Mouse (Mus musculus) hindlimb bud, embryonic 11.5 days (tissue): ENCODE measurements at regions not wholly inside any gene's neighbourhood (a gene's known extent, or its start where the extent isn't known, plus 50 kb on each side); places are given as distances from the start of the nearest gene placed in this dataset.
"Not testable (repeated sequence)": the region's sequence is repeated elsewhere in the genome, so short reads cannot be mapped to it uniquely, and the experiment has no call there.

Experiments used
- DNase-seq: peaks from one replicate; pipeline ENCODE4 v3.0.0-alpha.2; 2012; ENCODE audit warnings: low read depth, low spot score; ENCODE audit errors: extremely low spot score

DNA sequence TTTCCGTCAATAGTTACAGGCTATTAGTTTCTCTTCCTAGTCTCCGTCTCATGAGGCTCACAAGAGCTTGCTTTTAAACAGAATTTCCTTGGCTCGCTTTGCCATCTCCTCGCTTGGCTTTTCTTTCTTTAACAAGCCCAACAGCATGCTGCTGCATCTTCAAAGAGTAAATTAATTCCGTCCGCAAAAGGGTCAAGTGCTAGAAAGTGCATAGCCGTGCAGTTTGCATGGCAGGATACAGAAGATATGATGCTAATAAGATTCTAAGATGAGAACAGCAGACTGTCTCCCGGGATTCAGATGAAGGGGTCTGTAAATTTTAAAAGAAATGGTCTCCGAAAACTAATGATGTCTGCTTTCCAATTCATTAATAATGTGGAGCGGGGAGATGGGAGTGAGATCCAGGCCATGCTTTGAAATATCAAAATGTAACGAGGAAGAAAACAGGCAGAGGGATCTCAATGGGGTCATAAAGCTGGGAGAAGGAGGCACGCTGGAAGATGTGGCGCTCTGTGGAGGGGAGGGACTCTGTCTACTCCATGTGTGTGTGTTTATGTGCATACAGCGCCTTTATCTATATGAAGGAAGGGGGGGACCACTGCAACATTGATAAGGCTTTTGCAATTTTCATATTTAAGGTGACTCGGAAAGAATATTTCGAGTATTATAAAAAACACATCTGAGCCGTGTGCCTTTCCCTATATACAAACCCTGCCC lies 183.0 kb upstream of the Pmfbp1 start:
- no peak for DNase-seq

DNA sequence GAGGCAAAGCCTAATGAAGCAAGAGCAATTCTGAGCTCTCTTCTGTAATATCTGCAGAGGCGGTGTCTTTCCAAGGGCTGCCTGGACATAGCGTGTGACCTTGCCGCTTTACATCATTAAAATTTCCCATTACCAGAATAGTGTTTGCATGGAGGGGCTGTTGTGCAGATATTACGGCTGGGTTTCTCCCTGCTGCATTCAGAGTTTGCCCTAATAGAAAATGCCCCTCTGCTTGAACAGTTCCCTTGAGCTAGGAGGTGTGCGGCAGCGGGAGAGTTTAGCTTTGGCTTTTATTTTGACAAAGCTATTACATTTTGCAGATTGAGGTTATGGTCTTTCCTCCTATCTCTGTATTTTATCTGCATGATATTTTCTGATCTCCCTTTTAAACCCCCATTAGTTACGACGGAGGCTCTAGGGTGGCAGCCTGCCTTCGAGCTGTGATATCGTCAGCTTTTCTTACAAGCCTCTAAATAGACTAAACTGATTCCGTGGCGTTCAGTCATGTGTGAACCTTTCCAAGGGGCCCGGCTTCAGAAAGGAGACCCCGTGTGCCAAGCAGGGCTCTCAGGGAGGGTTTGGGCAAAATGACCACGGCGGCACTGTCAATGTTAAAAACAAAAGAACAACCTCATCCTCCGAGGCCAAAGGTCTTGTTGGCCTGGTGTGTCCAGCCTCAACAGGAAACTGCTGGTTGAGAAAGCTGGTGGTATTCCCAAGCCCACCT lies 182.2 kb upstream of the Pmfbp1 start:
- DNase-seq = no peak

DNA sequence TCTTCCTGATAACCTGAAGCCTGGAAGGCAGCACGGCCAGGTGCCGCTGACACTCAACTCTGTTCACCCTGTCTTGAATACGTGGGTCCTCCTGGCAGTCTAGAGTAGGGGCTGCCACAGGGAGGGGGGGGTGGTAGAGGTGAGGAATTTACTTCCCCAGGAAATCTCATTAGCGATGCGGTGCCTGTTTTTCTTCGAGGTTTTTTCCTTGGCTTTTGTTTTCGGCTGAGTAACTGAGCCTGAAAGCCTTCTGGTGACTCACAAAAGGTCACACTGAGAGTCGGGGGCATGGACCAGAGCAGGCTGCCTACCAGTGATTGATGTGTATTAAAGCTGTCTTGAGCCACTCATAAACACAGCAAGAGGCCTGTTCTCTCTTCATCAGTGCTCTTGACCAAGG lies 181.1 kb upstream of the Pmfbp1 start:
- DNase-seq = peak; percentile 53

DNA sequence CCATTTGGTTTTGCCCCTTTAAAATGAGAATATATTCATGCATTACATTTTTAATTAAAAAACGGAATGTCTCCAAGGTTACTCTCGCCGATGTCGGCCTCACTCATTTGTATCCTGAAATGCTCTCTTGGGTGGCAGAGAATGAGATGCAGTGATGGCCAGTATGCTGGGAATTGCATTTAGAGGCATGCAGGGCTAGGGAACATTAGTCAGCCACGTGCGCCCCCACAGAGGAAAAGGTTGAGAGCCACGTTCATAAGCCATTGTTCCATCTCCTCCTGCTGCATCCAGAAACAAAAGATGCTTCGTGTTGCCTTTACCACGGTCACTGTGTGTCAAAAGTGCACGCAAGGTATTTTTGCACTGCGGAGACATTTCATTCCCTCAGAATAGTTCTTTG lies 172.9 kb upstream of the Pmfbp1 start:
- DNase-seq = no peak

DNA sequence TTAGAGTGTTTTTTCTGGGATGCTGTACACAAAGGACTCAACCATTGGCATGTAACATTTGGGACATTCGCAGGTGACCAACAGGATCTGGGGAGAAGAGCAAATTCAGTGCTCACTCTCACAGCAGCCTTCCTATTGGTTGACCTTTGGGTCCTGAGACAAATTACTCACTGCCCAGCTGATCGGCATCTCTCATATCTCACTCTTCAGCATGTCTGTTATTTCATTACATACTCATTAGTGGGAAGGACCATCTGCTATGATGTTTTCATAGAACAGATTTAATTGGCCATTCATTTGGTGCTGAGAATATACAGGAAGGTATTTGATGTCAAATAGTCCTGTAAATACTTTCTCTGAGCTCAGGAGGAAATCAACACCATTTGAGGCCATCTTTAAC lies 170.5 kb upstream of the Pmfbp1 start:
- DNase-seq = no peak

DNA sequence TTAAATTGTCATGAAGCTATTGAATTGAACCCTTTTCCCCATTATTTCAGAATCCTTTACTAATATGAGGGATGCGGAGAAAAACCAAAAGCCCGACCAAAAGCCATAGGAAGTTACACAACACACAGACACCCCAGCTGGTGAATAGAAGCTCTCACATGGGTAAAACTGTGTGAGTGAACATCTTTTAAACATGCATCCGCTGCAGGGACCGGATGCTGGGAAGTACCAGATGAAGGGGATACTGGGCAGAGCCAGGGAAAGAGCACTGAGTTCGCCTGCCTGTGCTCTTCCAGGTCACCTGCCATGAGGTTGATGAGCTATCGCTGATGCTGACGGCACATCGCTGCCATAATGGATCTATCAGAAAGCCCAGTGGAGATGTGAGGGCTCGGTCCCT lies 169.6 kb upstream of the Pmfbp1 start:
- DNase-seq = no peak

DNA sequence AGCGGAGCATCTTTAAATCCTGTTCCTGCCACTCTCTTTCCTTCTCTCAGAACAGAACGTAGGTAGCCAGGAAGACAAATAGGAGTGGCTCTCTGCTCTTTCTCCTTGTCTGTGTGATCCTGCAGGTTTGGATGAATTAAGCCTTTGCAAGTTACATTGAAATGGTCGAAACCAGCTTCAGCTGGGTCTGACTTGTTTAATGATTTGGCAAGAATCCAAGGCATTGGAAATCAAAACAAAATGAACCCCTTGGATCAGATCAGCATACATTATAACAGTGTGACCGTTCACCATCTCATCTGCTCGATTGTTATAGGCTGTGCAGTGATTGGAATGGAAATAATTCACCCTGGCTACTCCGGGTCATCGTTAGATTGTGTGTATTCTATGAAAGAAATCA lies 157.6 kb upstream of the Pmfbp1 start:
- no peak for DNase-seq

DNA sequence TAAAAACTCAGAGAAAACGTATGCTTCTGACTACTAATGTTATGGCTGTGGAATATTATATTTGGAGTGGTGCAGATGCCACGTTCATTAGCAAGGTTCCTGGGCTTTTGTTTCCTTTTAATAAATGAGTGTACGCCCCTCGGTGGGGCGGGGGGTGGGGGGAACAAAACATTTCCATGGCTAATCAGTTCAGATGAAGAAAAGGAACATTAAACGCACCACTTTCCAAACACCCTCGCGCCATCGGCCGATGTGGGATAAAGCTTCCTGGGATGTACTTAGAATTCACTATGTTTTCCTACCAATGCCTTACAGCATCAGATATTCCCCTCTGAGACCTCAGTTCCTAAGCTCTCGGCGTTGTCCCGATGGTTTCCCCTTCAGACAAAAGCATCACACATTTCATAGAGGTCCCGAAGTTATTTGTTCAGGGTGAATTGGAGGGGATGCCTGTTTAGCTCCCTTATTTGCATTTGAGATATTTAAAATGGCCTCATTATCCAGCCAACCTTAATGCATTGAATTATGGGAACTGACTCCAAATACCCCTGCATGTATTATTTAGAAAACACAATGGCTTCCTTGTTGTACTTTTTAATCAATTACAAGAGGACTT lies 155.5 kb upstream of the Pmfbp1 start:
- DNase-seq = no peak

DNA sequence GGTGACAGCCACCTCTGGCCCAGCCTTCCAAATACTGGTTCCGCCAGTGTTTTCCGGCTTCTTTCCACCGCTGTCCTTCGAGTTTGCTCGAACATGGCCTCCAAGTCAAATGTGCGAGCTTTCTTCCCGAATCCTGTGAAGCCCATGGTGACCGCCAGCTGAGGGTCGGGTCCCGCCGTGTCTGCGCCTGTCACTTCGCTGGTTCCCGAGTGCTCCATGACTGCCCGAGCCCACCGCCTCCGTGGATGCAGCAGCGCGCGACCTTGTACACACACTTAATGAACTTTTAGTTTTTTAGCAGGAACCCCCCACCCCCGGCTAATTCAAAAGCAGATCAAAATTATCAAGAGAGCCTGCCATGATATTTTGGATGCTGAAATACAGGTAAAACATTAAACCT lies 153.2 kb upstream of the Pmfbp1 start:
- not testable (repeated sequence) for DNase-seq

DNA sequence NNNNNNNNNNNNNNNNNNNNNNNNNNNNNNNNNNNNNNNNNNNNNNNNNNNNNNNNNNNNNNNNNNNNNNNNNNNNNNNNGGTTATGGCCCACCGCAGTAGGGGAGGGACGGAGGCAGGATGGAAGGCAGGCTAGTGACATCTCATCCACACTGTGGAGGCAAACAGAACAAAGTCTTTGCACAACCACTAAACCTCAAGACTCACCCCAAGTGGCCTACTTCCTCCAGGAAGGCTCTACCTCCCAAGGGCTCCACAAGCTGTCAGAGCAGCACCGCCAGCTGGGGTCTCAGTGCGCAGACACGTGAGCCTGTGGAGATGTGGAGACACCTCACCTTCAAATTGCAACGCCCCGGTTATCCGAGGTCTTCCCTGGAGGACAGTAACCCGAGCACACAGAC lies 138.7 kb upstream of the Pmfbp1 start:
- no peak for DNase-seq

DNA sequence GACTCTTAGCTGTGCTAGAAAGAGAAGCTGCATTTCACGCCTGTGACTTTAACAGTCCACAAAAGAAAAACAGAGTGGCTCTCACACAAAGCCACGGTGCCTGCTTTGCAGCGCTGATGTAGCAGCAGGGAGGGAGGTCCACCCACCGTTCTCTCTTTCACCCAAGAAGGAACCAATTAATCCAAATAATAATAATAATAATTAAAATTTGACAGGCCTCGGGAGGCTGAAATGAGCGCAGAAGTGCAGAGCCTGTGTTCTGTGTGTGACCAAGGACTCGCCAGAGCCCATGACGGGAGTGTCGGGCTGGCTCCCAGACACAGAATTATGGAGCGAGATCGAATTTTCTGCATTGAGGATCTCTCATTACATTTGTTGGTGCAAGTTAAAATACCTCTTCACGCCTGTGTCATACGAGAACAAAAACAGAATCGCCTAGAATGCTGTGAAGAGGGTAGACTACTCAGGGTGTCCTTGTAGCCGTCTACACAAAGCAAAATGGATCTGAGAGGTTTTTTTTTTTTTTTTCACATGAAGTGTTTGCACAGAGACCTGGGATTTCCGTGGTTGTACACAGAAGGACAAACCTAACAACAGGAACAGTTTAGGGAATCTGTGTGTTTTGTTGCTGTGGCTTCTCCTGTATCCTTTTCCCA lies 134.3 kb upstream of the Pmfbp1 start:
- DNase-seq = no peak

DNA sequence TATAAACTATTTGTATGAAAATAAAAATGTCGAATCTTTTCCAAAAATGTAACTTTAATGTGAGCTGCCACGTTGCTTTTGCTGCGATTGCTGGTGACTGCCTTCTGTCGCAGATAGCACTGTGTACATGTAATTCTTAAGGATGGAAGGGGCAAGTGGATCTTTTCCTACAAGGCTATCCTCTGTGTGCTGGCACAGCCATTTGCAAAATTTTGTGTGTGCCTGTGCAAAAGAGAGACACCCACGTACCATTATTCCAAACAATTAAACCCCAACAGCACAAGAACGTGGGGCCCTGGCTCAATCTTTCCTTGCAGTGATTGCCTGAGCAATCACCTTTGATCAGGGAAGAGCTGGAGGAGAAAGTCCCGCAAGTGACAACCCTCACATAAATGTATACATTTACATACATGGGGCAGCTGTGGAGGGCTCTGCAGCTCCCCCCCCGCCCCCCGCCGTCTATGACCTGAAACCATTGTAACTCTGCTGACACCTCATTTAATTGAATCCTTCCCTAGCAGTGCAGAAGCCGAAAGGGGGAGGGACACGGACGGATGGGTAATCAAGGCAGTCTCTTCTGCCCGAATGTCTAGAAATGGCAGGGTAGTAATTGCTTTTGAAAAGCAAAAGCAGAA lies 133.6 kb upstream of the Pmfbp1 start:
- DNase-seq = no peak

DNA sequence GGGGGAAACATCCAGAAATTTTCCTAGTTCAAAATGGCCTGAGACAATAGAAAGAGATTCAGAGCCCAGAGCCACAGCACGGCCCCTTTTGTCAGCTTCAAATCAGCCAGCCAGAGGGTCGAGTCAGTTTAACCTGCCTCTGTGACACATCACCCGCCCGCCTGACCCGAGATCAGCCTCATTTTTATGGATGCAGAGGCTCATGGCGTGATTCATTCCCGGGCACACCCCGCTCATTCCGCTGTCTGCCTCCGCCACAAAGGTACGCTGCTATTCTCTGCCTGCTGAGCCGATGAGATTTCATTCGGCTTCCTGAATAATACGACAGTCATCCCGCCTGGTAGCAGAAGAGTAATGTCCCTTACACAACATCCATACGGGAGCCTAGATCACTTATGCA lies 132.9 kb upstream of the Pmfbp1 start:
- DNase-seq = no peak

DNA sequence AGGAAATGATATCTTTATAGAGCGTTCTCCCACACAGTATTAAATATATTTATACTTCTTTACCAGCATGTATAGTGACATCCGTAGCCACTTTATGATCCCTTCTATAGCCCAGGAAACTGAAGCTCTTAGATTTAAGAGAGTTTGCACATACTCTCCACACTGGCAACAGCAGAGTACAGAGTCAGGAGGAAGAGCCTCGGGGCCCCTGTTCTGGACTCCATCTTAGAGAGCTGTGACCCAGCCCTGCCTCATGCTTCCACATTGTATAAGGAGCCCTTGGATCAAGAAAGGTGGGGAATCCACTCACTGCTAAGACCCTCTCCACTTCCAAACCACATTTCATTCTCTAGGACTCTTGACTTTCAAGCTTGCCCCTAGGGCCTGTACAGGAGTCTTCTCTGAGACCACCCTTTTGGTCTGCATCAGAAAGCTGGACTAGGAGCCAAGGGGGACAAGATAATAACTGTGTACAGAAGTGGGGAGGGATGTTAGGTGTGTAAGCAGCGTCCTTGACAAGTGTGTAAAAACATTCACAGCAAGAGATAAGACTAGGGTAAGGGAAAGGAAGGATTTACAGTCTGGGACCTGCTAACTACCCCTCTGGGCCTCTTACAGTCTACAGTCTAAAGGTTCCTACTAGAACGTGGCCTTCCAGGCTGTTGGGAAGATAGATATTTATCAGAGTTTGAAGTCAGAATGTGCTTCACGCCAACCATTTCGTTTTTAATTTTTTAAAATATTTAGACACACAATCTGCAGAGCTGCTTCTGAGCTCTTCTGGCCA lies 132.1 kb upstream of the Pmfbp1 start:
- no peak for DNase-seq

DNA sequence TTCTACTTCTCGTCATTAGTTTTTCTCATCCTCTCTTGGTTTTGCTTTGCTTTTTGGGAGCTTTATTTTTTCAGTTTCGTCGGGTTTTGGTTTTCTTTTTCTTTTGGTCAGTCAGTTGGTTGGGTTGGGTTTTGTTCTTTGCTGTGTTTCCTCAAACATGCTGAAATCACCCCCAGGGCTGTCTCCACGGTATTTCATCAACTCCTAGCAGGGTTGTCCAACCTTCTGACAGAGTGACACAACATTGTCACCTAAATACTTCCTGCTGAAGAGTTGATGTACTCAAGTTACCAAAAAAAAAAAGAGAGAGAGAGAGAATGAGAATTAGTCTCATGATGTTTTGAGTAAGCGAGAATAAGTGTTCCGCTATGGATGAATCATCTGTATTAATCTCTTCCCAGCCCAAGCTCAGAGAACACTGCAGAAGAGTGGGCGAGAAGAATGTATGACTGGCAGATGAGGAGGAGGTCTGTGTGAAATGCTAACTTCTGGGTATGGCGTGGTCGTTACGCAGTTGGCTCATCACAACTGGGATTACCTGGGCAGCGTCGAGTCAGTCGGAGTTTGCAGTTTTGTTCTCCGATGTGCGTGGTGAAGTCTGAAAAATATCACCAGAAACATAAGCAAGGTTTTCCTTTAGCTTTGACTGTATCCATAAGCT lies 130.5 kb upstream of the Pmfbp1 start:
- no peak for DNase-seq

DNA sequence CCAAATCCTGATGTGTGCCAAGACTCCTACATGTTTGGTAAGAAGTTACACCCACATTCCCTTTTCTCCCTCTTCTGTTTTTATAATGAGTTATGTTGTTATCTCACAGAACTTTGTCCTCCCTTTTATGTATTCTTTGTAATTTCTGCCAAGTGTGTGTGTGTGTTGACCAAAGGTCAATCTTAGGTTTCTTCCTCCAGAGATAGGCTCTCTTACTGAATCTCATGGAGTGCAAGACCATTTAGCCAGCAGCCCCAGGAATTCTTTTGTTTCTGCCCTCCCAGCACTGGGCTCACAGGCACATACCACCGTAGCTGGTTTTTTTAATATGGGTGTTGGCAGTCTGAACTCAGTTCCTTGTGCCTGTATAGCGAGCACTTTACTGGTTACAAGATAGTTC lies 119.8 kb upstream of the Pmfbp1 start:
- DNase-seq = no peak

DNA sequence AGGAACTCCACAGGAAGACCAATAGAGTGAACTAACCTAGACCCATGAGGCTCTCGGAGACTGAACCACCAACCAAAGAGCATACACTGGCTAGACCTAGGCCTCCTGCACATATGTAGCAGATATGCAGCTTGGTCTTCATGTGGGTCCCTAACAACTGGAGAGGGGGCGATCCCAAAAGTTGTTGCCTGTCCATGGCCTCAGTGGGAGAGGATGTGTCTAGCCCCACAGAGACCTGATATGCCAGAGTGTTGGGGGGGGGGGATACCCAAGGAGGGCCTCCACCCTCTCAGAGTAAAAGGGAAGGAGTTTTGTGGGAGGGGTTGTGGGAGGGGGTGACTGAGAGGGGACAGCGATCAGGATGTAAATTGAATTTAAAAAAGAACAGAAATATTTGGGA lies 108.9 kb upstream of the Pmfbp1 start:
- DNase-seq = no peak

DNA sequence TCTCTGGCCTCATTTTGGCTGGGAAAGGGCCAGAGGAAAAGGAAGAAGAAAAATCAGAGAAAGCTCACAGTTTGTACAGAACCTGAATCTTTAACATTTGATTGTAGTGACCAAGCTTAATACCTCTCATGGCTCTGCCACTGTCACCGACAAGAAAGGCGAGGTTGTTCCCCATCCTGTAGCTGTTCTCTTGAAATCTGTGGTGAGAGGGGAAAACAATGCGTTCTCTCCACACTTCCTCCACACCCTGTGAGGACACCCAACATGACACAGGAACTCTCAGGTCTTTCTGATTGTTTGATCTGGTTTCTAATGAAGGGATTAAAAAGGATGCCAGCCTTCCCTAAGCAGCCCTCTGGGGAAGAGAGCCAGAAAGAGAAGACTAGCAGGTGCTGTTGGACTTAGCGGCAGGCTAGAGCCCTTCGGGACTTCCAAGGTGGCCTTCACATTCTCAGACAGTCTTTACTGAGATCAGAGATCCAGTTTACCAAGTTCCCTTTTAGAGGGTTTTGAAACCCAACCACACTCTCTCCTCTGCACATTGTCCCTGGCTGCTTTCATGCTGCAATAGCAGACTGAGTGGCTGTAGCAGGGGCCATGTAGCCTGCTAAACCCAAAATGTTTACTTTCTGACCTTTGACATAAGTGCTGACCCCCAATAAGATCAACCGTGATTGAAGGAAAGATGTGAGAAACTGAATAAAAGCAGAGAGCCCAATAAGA lies 98.5 kb upstream of the Pmfbp1 start:
- DNase-seq = no peak

DNA sequence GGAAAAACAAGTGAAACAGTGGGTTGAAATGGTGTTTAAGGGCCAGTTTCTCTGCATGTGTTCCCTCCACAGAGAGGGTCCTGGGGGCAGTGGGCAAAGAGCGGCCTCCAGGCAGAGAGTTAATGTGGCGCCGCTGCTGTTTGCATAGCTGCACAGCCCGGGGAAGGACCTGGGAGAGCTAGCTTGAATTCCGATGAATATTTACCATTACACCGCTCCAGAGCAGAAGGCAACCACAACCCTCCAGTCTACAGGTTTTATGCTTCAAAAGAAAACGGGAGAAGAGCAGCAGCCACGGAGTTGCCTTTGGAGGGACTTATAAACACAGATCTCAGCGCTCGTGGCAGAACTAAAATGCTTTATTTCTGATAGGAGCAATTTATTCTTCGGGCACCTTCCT lies 94.2 kb upstream of the Pmfbp1 start:
- DNase-seq = no peak
